Mouse (Mus musculus) urinary bladder, postnatal 4 days (tissue): ENCODE results near the gene Rpp40.

Source experiments
- DNase-seq, 2 experiments: peaks; one replicate each; pipeline ENCODE4 v3.0.0; 2021 to 2022; ENCODE audit warnings: low spot score in 2 of 2

Rpp40 gene

DNA sequence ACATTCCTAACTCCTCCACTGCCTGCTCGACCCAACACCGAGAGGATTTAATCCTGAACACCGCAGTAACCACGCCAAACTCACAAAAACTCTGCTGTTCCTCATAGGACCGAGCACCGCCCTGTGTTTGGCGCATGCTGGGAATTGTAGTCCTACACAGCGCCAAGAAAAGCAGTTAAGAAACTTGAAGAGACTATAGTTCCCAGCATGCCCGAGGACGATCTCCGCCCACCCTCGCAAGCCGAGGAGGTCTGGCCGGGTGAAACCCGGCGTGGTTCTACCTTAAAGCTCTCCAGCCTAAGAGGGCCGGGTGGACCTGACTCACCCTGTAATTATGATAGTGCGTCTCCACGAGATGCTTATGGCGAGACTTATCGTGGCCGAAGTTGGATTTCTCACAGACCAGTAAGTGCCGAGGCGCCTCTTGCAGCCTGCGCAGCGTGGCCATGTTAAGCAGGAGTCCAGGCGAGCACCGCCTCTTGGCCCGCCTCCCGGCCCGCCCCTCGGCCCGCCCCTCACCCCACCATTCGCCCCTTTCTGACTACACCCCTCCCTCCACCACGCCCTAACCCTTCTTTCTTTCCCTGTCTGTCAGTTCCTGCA, at the start of gene Rpp40:
TSS of gene Rpp40 (minus strand) at position 481 of the 603 bp plus-strand sequence.
- peak; percentile 86 for DNase-seq

- peak in 1 of 2 experiments; percentile 56 for DNase-seq
Measured at GRCm38 (mm10) chr13:35949814-35950455, 43.8 kb upstream of the Rpp40 start.

DNA sequence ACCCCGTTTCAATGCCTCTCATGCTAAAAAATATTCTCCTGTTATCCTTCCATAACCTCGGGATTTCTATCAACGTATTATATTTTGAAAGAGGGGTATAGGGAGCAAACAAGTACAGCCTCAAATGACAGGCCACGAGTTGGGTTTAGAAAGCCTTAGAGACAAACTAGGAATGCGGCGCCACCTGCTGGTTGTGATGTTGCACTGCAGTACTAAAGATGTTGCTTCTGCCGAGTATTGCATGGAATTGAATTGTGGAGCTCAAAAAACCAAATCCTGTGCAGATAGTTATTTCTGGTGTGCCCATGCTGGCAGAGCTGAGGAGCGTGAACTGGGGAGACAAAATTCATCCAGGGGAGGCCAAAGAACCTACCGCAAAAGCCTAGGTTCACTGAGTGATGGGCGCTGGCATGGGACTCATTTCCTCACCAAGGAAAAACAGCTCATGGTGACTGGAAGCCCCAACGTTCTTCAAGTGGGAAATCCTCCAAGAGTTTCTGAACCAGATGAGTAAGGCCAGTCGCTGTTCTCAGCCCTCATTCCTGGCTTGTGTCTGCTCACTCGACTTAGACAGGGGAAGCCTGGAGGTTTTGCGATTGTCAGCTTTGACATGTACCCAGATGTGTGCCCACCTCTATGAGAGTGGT, 41.3 kb upstream of the Rpp40 start:
- peak; percentile 40 to 80 for DNase-seq

- DNase-seq: no peak
Measured at GRCm38 (mm10) chr13:35946659-35947353, 40.6 kb upstream of the Rpp40 start.

DNA sequence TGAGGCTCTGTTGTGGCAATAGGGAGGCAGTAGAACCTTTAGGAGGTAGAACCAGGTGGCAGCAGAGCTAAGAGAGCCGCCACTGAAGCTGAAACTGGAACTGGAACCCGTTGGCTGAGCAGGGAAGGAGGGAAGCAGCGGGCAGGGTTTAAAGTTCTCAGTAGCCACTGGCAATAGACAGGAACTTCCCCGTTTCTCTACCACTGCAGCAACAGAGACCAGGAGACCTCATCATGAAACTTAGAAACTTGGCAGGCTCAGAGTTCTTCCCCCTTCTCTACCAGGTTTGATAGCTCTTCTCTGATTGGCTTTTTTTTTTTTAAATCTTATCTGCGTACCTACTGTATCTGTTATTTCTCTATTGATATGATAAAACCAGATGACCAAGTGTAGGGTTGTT, 34.8 kb upstream of the Rpp40 start:
- no peak for DNase-seq

- no peak for DNase-seq
Measured at GRCm38 (mm10) chr13:35939871-35940665, 33.9 kb upstream of the Rpp40 start.

GRCm38 (mm10) chr13:35937991-35938390, 31.8 kb upstream of the Rpp40 start:
- no peak for DNase-seq

GRCm38 (mm10) chr13:35911476-35911875, 5.3 kb upstream of the Rpp40 start:
- no peak for DNase-seq

DNA sequence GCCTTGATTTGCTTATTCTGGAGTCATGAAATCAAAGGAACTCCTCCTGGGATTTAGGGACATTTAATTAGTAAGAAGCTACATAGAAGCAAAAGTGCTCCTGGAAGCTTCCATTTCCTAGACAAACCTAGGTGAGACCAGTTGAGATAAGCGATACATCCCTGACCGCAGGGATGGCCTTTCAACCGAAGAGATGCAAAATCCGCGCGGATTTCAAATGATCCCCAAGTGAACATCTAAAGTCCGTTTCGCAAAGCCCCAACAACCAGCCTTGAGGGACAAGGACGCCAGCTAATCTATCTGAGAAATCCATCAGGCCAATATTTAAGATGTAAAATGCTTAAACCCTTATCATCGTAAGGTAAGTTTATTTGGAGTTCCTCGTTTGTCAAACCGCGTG, 781 bp downstream of the Rpp40 start:
- no peak for DNase-seq

- no peak for DNase-seq
Measured at GRCm38 (mm10) chr13:35892866-35893265, 13.3 kb downstream of the Rpp40 start.

- peak; percentile 60 to 65 for DNase-seq
Measured at GRCm38 (mm10) chr13:35886121-35886725, 19.9 kb downstream of the Rpp40 start.

DNA sequence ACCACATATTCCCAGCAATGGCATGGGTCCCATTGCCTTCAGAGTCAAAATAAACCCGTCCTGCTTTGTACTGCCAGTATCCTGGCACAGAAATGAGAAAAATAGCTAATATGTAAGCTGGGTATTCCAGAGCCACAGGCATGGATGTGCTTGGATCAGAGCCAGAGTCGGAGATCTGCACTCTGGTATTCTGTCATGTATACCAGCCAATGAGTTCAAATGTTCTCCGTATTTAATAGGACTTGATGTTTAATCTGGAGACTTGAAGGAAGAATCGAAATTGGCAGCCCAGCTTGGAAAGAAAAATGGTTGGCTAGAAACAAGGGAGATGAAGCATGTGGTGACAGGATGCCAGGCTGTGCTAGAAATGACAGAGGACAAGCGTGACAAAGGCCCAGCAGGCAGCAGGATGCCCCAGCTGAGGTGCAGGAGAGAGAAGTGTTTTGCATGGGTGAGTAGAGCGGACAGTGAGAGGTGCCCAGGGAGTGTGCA, 25.6 kb downstream of the Rpp40 start:
- DNase-seq: no peak

DNA sequence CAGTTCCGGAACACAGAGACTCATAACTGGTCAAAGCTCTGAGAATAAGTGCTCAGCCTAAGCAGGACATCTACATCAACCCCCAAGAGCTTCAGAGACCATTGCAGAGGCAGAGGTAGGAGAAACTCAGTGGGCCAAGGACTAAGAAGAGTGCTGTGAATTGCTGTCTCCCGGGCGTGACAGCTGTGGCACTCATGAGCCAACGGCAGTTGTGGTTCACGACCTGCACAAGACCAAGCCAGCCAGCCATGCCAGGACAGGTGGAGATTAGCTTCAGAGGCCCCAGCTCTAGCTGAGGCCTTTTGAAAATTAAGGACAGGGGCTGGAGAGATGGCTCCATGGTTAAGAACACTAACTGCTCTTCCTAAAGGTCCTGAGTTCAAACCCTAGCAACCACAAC, 26.6 kb downstream of the Rpp40 start:
- no peak for DNase-seq

DNA sequence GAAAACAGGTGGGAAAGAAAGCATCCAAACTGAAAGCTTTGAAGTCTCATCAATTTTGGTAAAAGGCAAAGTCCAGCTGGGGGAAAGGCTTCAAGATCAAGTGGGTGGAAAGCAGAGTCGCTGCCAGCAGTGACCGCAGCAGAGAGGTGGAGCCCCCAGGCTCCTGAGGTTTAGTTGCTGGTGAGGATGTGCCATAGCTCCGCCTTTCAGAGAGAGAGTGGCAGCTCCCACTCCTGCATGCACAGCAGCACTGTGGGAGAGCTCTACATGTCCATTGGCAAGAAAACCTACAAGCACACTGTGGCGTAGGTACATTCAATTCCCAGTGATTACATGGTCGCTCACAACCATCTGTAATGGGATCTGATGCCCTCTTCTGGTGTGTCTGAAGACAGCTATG, 27.1 kb downstream of the Rpp40 start:
- DNase-seq: no peak

GRCm38 (mm10) chr13:35878282-35878681, 27.9 kb downstream of the Rpp40 start:
- DNase-seq: no peak

DNA sequence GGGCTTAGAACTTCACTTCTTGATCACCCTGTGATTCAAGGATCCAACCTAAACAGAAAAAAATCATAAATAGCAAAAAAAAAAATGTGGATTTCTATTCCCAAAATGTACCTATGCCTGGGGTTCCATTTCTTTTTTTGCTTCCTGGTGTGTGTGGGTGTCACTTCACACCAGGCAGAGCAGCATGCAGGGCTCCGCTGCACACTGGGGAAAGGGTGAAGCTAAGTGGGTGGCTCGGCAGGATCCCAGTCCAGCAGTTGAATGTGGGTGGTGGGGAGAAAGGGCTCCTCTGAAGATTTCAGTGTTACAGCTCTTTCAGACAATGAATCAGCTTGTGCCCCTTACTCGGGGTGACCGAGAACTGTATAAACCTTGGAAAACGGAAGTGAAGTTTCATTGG, 30.8 kb downstream of the Rpp40 start:
- DNase-seq: no peak

DNA sequence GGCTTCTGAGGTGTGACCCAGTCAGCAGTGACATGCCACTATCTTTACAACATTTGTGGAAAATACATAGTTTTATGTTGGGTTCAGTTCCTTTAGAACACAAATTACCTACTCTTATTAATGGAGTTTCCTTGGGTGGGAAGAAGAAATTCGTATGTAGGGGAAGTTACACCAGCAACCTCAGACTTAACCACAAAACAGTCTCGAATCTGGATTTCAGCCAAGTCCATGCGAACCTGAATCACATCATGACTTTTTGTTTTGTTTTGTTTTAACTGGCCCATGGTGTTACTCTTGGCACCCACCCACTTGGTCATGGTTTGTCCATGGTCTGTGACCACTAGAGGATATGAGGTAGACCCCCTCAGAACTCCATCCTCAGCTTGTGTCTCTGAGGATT, 35.1 kb downstream of the Rpp40 start:
- DNase-seq: no peak

DNA sequence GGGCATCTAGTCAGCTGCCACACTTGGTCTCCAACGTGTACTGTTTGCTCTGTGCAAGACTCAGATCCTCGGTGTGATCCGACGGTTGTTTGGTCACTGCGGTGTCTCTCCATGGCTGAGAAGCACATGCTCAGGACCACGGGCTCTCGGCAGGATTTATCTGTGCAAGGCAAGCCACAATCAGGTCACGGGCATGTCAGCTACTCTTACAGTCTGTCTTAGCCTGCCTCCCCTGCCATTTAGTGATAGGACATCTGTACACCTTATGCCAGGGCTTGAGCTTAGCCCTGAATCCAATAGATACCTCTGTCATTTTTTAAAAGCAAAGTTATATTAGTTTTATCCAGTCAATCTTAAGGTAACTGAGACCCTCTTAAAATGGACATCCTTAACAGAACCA, 35.5 kb downstream of the Rpp40 start:
- DNase-seq: no peak

DNA sequence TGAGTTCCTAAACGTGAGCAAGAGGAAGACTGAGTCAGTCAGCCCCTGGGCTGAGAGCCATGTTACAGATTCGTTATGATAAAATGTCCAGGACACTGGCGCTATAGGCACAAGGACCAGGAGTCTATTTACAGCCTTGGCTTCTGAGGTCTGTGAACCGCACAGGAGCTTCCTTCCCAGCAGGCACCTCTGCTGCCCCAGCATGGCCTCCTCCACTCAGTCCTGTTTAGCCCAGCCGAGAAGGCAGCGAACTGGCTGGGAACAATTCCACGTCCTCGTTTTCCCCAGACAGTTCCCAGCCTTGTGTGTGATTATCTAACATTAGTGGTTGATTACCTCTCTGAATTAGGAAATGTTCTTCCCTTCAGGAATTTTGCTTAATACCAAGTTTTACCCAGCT, 45.2 kb downstream of the Rpp40 start:
- DNase-seq: no peak

- no peak for DNase-seq
Measured at GRCm38 (mm10) chr13:35857486-35857885, 48.7 kb downstream of the Rpp40 start.
